Mouse (Mus musculus): Measurements from ENCODE around the gene Fam216a.

GRCm38 (mm10) chr5:122323523-122323922 is 48.6 kb downstream of the Fam216a start:
- no peak for TF ChIP-seq CTCF (IDR thresholded peaks at IDR 0.05; ENCODE audit: borderline replicate concordance, insufficient read depth, low read length)
- no peak for TF ChIP-seq POLR2A (IDR thresholded peaks at IDR 0.05; ENCODE audit: low read depth, low read length)
